Mouse (Mus musculus): ENCODE results near the gene Tob1. TPM values are rescaled to one million over a fixed set of nuclear protein-coding genes. Genes with fewer than 3 reads are reported as not detected.
A peak's percentile ranks its signal among the peaks of the same experiment; 100 is the strongest.

The Tob1 gene
- total RNA-seq, 2 experiments from 2014 or later, result 177 to 277 TPM

DNA sequence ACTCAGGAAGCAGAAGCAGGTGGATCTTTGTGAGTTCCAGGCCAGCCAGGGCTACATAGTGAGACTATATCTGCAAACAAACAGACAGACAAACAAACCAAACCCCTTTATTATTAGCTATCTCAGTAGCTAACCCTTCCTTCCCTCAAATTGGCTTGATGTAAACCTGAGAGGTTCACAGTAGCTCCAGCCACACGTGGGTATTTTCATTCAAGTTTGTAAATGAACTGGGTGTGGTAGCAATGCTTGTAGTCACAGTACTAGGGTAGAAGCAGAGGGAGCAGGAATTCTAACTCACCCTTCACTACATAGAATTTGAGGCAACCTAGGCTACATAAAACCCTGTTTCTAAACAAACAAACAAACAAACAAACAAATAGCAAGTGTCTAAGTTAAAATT lies 31.5 kb upstream of the Tob1 start:
- Histone ChIP-seq H3K4me3 (no peak overlapping the region), H3K27ac (no peak overlapping the region)
- no peak for DNase-seq
- no peak for TF ChIP-seq CTCF (IDR thresholded peaks at IDR 0.05)
- intact Hi-C loops (cut with DNase I), result no loop called here

DNA sequence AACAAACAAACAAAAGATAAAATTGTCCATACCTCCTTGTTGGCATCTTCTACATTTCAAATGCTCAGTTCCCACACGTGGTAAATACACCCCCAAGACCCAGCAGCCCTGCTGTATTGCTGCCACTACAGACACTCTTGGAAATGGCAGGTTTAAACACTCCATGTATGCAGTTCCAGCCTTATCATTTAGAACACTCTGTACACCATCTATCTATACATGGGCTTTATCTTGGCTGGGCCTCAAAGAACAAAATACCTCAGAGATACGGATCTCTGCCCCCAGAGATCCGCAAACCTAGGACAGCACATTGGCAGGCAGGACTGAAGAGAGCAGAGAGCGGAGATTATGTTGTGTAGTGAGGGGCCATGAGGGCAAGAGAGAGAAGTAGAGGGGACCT lies 31.1 kb upstream of the Tob1 start:
- Histone ChIP-seq H3K27ac (no peak overlapping the region), H3K4me3 (no peak overlapping the region)
- no peak for DNase-seq
- no peak for TF ChIP-seq CTCF (IDR thresholded peaks at IDR 0.05)
- intact Hi-C loops (cut with DNase I), result no loop called here

DNA sequence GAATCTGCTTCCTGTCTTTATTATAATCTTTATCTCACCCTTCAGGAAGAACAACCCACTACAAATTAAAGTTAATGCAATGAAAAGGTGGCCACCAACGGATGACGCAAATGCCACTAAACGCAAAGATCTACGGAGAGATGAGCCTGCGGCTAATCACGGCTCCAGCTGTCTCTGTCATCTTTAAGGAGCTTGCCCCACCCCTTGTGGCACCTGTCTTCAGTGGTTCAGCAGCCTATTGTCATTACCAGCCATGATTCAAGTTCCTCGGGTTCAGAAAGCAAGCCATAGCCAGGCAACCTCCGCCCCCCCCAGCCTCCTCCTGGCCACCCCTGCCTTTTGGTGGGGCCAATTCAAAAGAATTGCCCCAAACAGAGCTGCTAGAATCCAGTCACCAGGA lies 29.6 kb upstream of the Tob1 start:
- intact Hi-C loops (cut with DNase I), result loop anchor here (2.0 kb wide), 1 partner anchor 27 kb away; no protein-coding TSS in a partner anchor
- H3K27ac ChIP-seq, result peak overlapping the region; percentile 81; the same call in 1 of the 2 replicates
- DNase-seq, result no peak

DNA sequence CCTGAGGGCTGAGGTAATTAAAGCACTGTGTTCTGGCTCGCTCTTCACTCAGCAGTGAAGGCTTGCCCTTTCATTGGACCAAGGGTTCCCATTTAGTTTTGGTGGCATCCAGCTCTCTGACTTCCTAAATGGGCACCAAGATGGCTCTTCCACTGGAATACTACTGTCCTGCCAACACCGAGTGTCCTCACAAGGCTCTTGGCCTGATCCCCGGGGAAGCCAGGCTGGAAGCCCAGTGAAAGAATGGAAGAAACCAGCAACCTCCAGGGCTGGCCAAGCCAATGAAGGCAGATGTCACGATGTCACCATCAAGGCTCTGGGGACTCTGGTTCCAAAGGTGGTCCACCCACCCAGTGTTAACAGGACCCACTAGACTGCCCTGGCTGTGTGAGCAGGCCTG lies 28.5 kb upstream of the Tob1 start:
- intact Hi-C loops (cut with DNase I), result loop anchor here (2.0 kb wide), 1 partner anchor 26 kb away; no protein-coding TSS in a partner anchor

More for the DNA sequence above, 29.6 kb upstream of the Tob1 start:
- no peak overlapping the region for H3K4me3 ChIP-seq
- no peak for TF ChIP-seq CTCF (IDR thresholded peaks at IDR 0.05)

DNA sequence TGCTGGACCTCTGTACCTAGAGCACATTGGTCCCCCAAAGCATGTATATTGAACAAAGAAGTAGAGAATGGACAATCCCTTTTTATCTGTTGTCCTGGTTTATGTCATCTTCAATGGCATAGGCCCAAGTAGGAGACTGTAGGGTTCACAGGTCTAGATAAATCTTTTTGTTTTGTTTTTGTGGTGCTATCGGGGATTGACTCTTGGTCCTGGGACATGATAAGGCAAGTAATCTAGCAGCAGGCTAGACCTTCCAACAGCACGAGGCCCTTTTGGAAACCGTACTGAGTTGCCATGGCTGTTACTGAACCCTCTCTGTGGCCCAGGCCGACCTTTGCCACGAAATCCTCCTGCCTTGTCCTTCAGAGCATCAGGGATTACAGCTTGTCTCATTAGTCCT lies 28.1 kb upstream of the Tob1 start:
- peak overlapping the region; percentile 81 for H3K27ac ChIP-seq
- no peak overlapping the region for H3K4me3 ChIP-seq
- no peak for DNase-seq
- no peak for TF ChIP-seq CTCF (IDR thresholded peaks at IDR 0.05)
- intact Hi-C loops (cut with DNase I), result loop anchor here (2.0 kb wide), 1 partner anchor 26 kb away; no protein-coding TSS in a partner anchor

More for the DNA sequence above, 28.5 kb upstream of the Tob1 start:
- H3K27ac ChIP-seq, result peak overlapping the region; percentile 81
- H3K4me3 ChIP-seq, result no peak overlapping the region
- no peak for TF ChIP-seq CTCF (IDR thresholded peaks at IDR 0.05)
- DNase-seq, result peak; percentile 84

DNA sequence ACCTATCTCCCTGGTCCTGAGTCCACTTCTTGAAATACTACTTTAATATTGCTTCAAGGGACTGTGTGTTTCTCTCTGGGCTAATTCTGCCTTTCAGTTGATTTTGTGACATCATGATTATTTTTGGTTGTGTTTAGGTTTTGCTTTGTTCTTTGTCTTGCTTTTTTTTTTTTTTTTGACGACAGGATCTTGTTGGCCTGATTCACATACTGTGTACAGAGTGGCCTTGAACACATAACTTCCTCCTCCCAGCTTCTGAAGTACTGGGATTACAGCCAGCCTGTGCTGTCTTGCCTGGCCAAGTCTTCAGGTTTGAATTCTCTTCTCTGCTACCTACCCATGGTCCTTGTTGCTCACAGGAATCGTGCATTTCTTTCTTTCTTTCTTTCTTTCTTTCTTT lies 27.6 kb upstream of the Tob1 start:
- intact Hi-C loops (cut with DNase I), result loop anchor here (2.0 kb wide), 1 partner anchor 25 kb away; no protein-coding TSS in a partner anchor
- Histone ChIP-seq H3K27ac (no peak overlapping the region), H3K4me3 (no peak overlapping the region)
- DNase-seq, result no peak
- TF ChIP-seq CTCF (IDR thresholded peaks at IDR 0.05), result no peak

DNA sequence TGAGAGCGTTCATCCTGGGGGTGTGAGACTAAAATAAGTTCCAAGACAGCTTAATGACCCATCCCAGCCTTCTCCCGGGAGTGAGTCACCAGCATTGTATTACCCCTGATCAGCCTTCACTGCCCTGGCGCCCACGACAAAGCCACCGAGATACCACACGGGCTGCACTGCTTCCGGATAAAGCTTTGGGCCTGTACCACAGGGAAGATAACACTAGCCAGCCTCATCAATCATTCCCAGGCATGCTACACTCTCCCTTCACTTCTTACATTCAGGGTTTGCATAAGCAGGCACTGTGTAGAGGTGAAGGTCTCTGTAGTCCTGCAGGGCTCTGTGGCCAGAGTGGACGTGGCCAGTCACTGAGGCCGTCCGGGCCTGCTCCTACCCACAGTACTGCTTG lies 21.7 kb upstream of the Tob1 start:
- DNase-seq, result no peak
- no peak overlapping the region for H3K27ac ChIP-seq
- intact Hi-C loops (cut with DNase I), result no loop called here
- no peak for TF ChIP-seq CTCF (IDR thresholded peaks at IDR 0.05)
- no peak overlapping the region for H3K4me3 ChIP-seq

DNA sequence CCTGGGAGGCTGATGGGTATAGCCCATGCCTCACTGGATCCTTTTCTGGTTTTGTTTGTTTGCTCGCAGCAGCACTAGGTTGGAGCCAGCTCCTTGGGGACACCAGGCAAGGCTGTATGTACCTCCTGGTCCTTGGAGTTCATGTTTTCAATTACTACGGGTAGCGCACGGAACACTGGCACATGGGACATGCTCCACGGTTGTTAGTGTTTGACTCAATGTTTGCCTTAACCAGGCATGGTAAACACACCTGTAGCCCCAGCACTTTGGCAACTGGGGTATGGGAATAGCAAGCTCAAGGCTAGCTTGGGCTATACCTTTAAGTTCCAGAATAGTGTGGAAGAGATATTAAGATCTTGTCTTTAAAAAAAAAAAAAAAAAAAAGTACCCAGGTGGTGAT lies 20.6 kb upstream of the Tob1 start:
- Histone ChIP-seq H3K27ac (no peak overlapping the region), H3K4me3 (no peak overlapping the region)
- no peak for TF ChIP-seq CTCF (IDR thresholded peaks at IDR 0.05)
- DNase-seq, result no peak
- intact Hi-C loops (cut with DNase I), result no loop called here

DNA sequence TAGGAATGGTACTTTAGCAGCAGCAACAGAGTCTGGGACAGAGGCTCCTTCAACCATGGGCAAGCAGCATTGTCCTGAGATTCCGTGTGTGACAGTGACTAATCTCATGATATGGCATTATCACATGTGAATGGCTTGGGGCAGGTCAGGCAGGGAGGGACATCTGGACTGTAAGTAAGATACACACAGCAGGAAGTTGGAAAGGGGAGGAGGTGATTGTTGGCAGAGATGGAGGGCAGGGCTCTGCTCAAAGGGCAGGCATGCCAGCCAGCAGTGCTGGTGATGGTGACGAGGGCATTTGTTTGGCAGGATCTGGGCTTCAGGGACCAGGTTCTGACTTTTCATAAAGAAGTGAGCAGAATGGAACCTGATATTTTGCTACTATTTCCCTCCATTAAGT lies 18.1 kb upstream of the Tob1 start:
- Histone ChIP-seq H3K4me3 (no peak overlapping the region), H3K27ac (no peak overlapping the region)
- peak; percentile 47 for DNase-seq
- intact Hi-C loops (cut with DNase I), result no loop called here
- no peak for TF ChIP-seq CTCF (IDR thresholded peaks at IDR 0.05)

DNA sequence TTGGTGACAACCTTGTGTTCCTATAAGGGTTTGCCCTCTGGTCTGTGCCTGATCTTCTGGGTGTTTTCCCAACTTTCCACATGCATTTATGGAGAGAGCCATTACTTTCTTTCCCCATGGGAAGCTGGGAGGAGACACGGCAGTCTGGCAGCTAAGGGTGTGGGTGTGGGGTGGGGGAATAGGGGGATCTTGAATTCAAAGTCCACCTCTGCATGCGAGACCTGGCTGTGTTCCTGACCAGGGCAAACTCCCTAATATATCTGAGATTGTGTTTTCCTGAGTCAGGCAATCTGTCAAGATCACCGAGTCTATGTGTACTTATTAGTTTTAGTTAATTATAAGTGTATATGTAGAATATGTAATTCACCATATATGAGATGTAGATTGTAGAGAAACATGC lies 14.9 kb upstream of the Tob1 start:
- no peak for DNase-seq
- TF ChIP-seq CTCF (IDR thresholded peaks at IDR 0.05), result no peak
- intact Hi-C loops (cut with DNase I), result no loop called here
- Histone ChIP-seq H3K27ac (no peak overlapping the region), H3K4me3 (no peak overlapping the region)

DNA sequence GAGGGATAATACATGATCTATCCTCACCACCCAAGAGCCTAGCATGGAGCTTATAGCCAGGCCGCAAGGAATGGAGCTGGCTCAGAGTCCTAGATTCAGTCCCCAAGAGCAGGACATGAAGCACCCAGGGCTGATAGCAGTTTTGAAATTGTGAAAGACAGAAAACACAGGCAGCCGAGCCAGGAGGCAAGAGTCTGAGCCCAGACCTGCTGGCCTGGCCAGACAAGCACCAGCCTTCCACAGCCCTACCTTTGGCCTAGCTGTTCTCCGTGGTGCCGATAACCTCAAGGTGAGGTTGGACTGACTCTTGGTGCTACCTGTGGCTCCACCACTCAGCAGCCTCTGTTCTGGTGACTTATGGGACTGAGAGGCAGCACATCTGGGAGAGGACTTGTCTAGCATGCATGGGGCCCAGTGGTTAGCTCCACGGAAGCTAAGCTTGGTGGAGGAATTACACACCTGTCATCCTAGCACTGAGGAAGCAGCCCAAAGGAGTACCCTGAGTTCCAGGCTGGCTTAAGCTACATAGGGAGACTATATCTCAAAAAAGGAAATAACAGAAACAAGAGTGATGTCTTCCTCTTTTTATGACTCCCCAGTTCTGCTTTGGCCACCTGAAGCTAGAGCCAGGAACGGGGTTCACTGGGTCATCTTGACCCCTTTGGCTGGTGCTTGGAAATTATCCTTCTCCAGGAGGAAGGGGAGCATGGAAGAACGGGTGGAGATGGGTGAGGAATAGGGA lies 12.7 kb upstream of the Tob1 start:
- intact Hi-C loops (cut with DNase I), result no loop called here
- DNase-seq, result no peak
- H3K4me3 ChIP-seq, result no peak overlapping the region
- TF ChIP-seq CTCF (IDR thresholded peaks at IDR 0.05), result no peak
- no peak overlapping the region for H3K27ac ChIP-seq

DNA sequence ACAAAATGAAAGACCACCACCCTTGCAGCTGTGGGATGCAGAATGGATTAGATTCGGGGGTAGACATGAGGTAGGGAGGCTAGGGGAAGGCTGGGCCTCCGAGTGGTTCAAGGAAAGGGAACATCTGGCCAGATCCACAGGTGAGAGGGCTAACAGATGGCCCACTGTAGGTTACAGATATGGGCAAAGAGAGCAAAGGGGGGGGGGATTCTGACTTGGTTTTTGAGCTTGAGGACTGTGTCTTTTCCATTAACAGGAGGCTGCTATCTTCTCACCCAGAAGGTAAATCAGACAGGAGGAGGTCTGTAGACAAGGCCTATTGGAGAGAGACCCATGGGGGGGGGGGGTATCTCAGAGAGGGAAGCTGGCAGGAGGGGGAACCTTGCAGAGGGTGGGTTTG lies 11.5 kb upstream of the Tob1 start:
- Histone ChIP-seq H3K4me3 (no peak overlapping the region), H3K27ac (no peak overlapping the region)
- DNase-seq, result no peak
- intact Hi-C loops (cut with DNase I), result no loop called here
- TF ChIP-seq CTCF (IDR thresholded peaks at IDR 0.05), result no peak

DNA sequence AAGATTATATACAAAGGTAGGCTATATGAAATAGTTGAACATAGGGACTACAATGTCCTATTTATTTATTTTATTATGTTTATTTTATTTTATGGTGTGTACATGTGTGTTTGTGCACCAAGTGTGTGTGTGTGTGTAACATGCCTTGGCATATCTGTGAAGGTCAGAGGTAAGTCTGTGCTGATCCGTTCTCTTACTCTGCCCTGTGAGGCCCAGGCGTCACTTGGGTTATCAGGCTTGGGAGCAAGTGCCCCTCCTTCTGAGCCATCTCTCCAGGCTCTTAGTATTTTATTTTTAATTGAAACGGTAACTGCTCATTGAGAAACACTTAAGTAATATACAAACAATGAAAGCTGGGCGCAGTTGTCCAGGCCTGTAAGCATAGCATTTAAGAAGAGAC lies 10.8 kb upstream of the Tob1 start:
- no peak for DNase-seq
- Histone ChIP-seq H3K27ac (no peak overlapping the region), H3K4me3 (no peak overlapping the region)
- TF ChIP-seq CTCF (IDR thresholded peaks at IDR 0.05), result no peak
- intact Hi-C loops (cut with DNase I), result no loop called here

DNA sequence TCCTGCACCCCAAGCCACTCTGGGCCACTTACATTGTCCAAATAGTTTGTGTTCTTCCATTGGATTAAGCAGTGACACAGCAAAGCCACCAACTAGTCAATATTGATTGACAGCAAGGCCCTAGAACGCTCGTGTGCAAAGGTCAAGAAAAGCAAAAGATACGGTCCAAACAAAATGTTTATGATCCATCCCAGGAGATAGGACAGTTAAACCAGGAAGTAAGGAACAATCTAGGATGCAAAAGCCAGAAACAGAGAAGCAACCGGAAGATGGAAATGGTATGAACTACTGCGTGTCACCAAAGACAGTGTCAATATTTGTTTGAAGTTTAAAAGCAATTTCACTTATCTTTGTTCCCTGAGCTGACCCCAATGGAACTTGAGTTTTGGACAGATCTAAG lies 9.1 kb upstream of the Tob1 start:
- DNase-seq, result no peak
- Histone ChIP-seq H3K27ac (no peak overlapping the region), H3K4me3 (no peak overlapping the region)
- TF ChIP-seq CTCF (IDR thresholded peaks at IDR 0.05), result no peak
- intact Hi-C loops (cut with DNase I), result no loop called here
